Mouse (Mus musculus): ENCODE results near the gene Lrrn3. TPM values are rescaled to one million over a fixed set of nuclear protein-coding genes. Genes with fewer than 3 reads are reported as not detected.
A peak's percentile ranks its signal among the peaks of the same experiment; 100 is the strongest.

Gene Lrrn3
- polyA plus RNA-seq, 1 experiment from 2014 or later, result 118 TPM

GRCm38 (mm10) chr12:41468374-41468991 lies 17.7 kb downstream of the Lrrn3 start:
- Histone ChIP-seq H3K9ac (replicated peaks; ENCODE audit: low read length) (no peak overlapping the region), H3K9me3 (ENCODE audit: control insufficient read depth, low read length) (no peaks in the 10 kb centered on the region), H3K4me2 (ENCODE audit: low read length) (no peak overlapping the region), H3K36me3 (ENCODE audit: control insufficient read depth, insufficient read depth, low read length) (no peaks in the 10 kb centered on the region), H3K27me3 (ENCODE audit: control insufficient read depth, insufficient read depth, low read length) (no peaks in the 10 kb centered on the region), H3K4me3 (replicated peaks; ENCODE audit: low read depth, low read length) (no peak overlapping the region), H3K27ac (replicated peaks; ENCODE audit: low read depth, low read length) (no peak overlapping the region), H3K4me1 (ENCODE audit: control insufficient read depth, insufficient read depth, low read length) (peaks cover 11% of the 10 kb centered on the region; the same call in 1 of the 2 replicates)
- WGBS, result 89% methylated on average over 3 of the region's 3 CpGs
- ATAC-seq (ENCODE audit: low FRiP score, low TSS enrichment) (no peak), DNase-seq (no peak)

- H3K4me1 ChIP-seq (ENCODE audit: control insufficient read depth, insufficient read depth, low read length), result no peaks in the 10 kb centered on the region
- no peak overlapping the region for H3K4me3 ChIP-seq (replicated peaks; ENCODE audit: low read depth, low read length)
- no peaks in the 10 kb centered on the region for H3K9me3 ChIP-seq (ENCODE audit: control insufficient read depth, low read length)
- no peak for ATAC-seq (ENCODE audit: low FRiP score, low TSS enrichment)
- H3K4me2 ChIP-seq (ENCODE audit: low read length), result no peak overlapping the region
- DNase-seq, result peak; percentile 47
- no peaks in the 10 kb centered on the region for H3K27me3 ChIP-seq (ENCODE audit: control insufficient read depth, insufficient read depth, low read length)
- no peak overlapping the region for H3K9ac ChIP-seq (replicated peaks; ENCODE audit: low read length)
- H3K27ac ChIP-seq (replicated peaks; ENCODE audit: low read depth, low read length), result no peak overlapping the region
- WGBS, result 67% methylated on average over 4 of the region's 4 CpGs
- no peaks in the 10 kb centered on the region for H3K36me3 ChIP-seq (ENCODE audit: control insufficient read depth, insufficient read depth, low read length)
These were observed 47.8 kb downstream of the Lrrn3 start for GRCm38 (mm10) chr12:41438446-41438845.

GRCm38 (mm10) chr12:41436206-41436985 lies 49.8 kb downstream of the Lrrn3 start:
- H3K27ac ChIP-seq (replicated peaks; ENCODE audit: low read depth, low read length), result no peak overlapping the region
- DNase-seq (no peak), ATAC-seq (ENCODE audit: low FRiP score, low TSS enrichment) (no peak)
- WGBS, result 83% methylated on average over 5 of the region's 5 CpGs
- no peaks in the 10 kb centered on the region for H3K9me3 ChIP-seq (ENCODE audit: control insufficient read depth, low read length)
- H3K4me1 ChIP-seq (ENCODE audit: control insufficient read depth, insufficient read depth, low read length), result no peaks in the 10 kb centered on the region
- H3K4me2 ChIP-seq (ENCODE audit: low read length), result no peak overlapping the region
- H3K36me3 ChIP-seq (ENCODE audit: control insufficient read depth, insufficient read depth, low read length), result no peaks in the 10 kb centered on the region
- no peak overlapping the region for H3K4me3 ChIP-seq (replicated peaks; ENCODE audit: low read depth, low read length)
- no peaks in the 10 kb centered on the region for H3K27me3 ChIP-seq (ENCODE audit: control insufficient read depth, insufficient read depth, low read length)
- no peak overlapping the region for H3K9ac ChIP-seq (replicated peaks; ENCODE audit: low read length)

GRCm38 (mm10) chr12:41428806-41429205 lies 57.4 kb downstream of the Lrrn3 start:
- Histone ChIP-seq H3K4me3 (replicated peaks; ENCODE audit: low read depth, low read length) (no peak overlapping the region), H3K4me2 (ENCODE audit: low read length) (no peak overlapping the region)
- ATAC-seq (ENCODE audit: low FRiP score, low TSS enrichment), result no peak

GRCm38 (mm10) chr12:41427464-41427863 lies 58.8 kb downstream of the Lrrn3 start:
- 0 out of 2 replicates have a peak, but pooled peaks cover 3% of the 10 kb centered on the region for H3K4me1 ChIP-seq (ENCODE audit: control insufficient read depth, insufficient read depth, low read length)
- H3K9ac ChIP-seq (replicated peaks; ENCODE audit: low read length), result no peak overlapping the region
- ATAC-seq (ENCODE audit: low FRiP score, low TSS enrichment) (peak; percentile 48; the same call in 1 of the 2 replicates), DNase-seq (peak; percentile 45)
- 26% methylated on average over 5 of the region's 5 CpGs for WGBS
- H3K27ac ChIP-seq (replicated peaks; ENCODE audit: low read depth, low read length), result no peak overlapping the region
- H3K4me3 ChIP-seq (replicated peaks; ENCODE audit: low read depth, low read length), result no peak overlapping the region
- H3K9me3 ChIP-seq (ENCODE audit: control insufficient read depth, low read length), result no peaks in the 10 kb centered on the region
- H3K4me2 ChIP-seq (ENCODE audit: low read length), result no peak overlapping the region
- H3K27me3 ChIP-seq (ENCODE audit: control insufficient read depth, insufficient read depth, low read length), result no peaks in the 10 kb centered on the region
- no peaks in the 10 kb centered on the region for H3K36me3 ChIP-seq (ENCODE audit: control insufficient read depth, insufficient read depth, low read length)

More at GRCm38 (mm10) chr12:41428806-41429205, 57.4 kb downstream of the Lrrn3 start:
- Histone ChIP-seq H3K27ac (replicated peaks; ENCODE audit: low read depth, low read length) (no peak overlapping the region), H3K27me3 (ENCODE audit: control insufficient read depth, insufficient read depth, low read length) (no peaks in the 10 kb centered on the region), H3K9ac (replicated peaks; ENCODE audit: low read length) (no peak overlapping the region), H3K4me1 (ENCODE audit: control insufficient read depth, insufficient read depth, low read length) (0 out of 2 replicates have a peak, but pooled peaks cover 3% of the 10 kb centered on the region), H3K36me3 (ENCODE audit: control insufficient read depth, insufficient read depth, low read length) (no peaks in the 10 kb centered on the region), H3K9me3 (ENCODE audit: control insufficient read depth, low read length) (no peaks in the 10 kb centered on the region)
- DNase-seq, result no peak

GRCm38 (mm10) chr12:41425101-41425679 lies 61.0 kb downstream of the Lrrn3 start:
- Histone ChIP-seq H3K9ac (replicated peaks; ENCODE audit: low read length) (no peak overlapping the region), H3K27me3 (ENCODE audit: control insufficient read depth, insufficient read depth, low read length) (no peaks in the 10 kb centered on the region), H3K4me3 (replicated peaks; ENCODE audit: low read depth, low read length) (no peak overlapping the region), H3K9me3 (ENCODE audit: control insufficient read depth, low read length) (no peaks in the 10 kb centered on the region), H3K4me2 (ENCODE audit: low read length) (no peak overlapping the region), H3K4me1 (ENCODE audit: control insufficient read depth, insufficient read depth, low read length) (0 out of 2 replicates have a peak, but pooled peaks cover 3% of the 10 kb centered on the region), H3K36me3 (ENCODE audit: control insufficient read depth, insufficient read depth, low read length) (no peaks in the 10 kb centered on the region), H3K27ac (replicated peaks; ENCODE audit: low read depth, low read length) (no peak overlapping the region)
- peak; percentile 32 for DNase-seq
- ATAC-seq (ENCODE audit: low FRiP score, low TSS enrichment), result no peak
- WGBS, result 55% methylated on average over 9 of the region's 9 CpGs

GRCm38 (mm10) chr12:41417961-41418360 lies 68.3 kb downstream of the Lrrn3 start:
- Histone ChIP-seq H3K4me2 (ENCODE audit: low read length) (no peak overlapping the region), H3K9ac (replicated peaks; ENCODE audit: low read length) (no peak overlapping the region), H3K4me3 (replicated peaks; ENCODE audit: low read depth, low read length) (no peak overlapping the region), H3K27me3 (ENCODE audit: control insufficient read depth, insufficient read depth, low read length) (no peaks in the 10 kb centered on the region), H3K36me3 (ENCODE audit: control insufficient read depth, insufficient read depth, low read length) (no peaks in the 10 kb centered on the region), H3K9me3 (ENCODE audit: control insufficient read depth, low read length) (no peaks in the 10 kb centered on the region), H3K4me1 (ENCODE audit: control insufficient read depth, insufficient read depth, low read length) (no peaks in the 10 kb centered on the region), H3K27ac (replicated peaks; ENCODE audit: low read depth, low read length) (no peak overlapping the region)
- DNase-seq (no peak), ATAC-seq (ENCODE audit: low FRiP score, low TSS enrichment) (no peak)
- WGBS, result 93% methylated on average over 4 of the region's 4 CpGs

- Histone ChIP-seq H3K4me1 (ENCODE audit: control insufficient read depth, insufficient read depth, low read length) (no peaks in the 10 kb centered on the region), H3K9me3 (ENCODE audit: control insufficient read depth, low read length) (no peaks in the 10 kb centered on the region), H3K27ac (replicated peaks; ENCODE audit: low read depth, low read length) (no peak overlapping the region), H3K4me3 (replicated peaks; ENCODE audit: low read depth, low read length) (no peak overlapping the region), H3K4me2 (ENCODE audit: low read length) (no peak overlapping the region), H3K36me3 (ENCODE audit: control insufficient read depth, insufficient read depth, low read length) (no peaks in the 10 kb centered on the region), H3K9ac (replicated peaks; ENCODE audit: low read length) (no peak overlapping the region), H3K27me3 (ENCODE audit: control insufficient read depth, insufficient read depth, low read length) (no peaks in the 10 kb centered on the region)
- ATAC-seq (ENCODE audit: low FRiP score, low TSS enrichment) (no peak), DNase-seq (peak; percentile 19)
- 73% methylated on average over 3 of the region's 3 CpGs for WGBS
These were observed 69.1 kb downstream of the Lrrn3 start for GRCm38 (mm10) chr12:41417099-41417498.

All from midbrain, embryonic 14.5 days (tissue).